7 mouse cellular contexts compared by ENCODE assay signal in genomic region chr10:83005003-83005402, GRCm38 (mm10). TPM values are rescaled to one million over a fixed set of nuclear protein-coding genes. Genes with fewer than 3 reads are reported as not detected.
DNase-seq lines count a peak whose midpoint lies in the region; ATAC-seq and TF ChIP-seq lines count a peak whose summit lies in the region.

No protein-coding gene starts in this region.

- H3K4me3 ChIP-seq in lung, embryonic 14.5 days (ENCODE audit: low read depth, low read length), result no peak overlapping the region
- no peak overlapping the region for H3K4me3 ChIP-seq in heart, embryonic 13.5 days

- H3K4me1 ChIP-seq in lung, embryonic 14.5 days (ENCODE audit: insufficient read depth), result peaks cover 2% of the 10 kb centered on the region; the same call in 1 of the 2 replicates
- H3K4me1 ChIP-seq in heart, embryonic 13.5 days, result peaks cover 56% of the 10 kb centered on the region

- H3K27ac ChIP-seq in lung, embryonic 14.5 days (ENCODE audit: low read depth), result no peak overlapping the region
- H3K27ac ChIP-seq in heart, embryonic 13.5 days (replicated peaks), result peak overlapping the region; percentile 51; the same call in 1 of the 2 replicates

- H3K27me3 ChIP-seq in lung, embryonic 14.5 days (ENCODE audit: insufficient read depth, low read length), result no peaks in the 10 kb centered on the region
- 0 out of 2 replicates have a peak, but pooled peaks cover 3% of the 10 kb centered on the region for H3K27me3 ChIP-seq in heart, embryonic 13.5 days (replicated peaks)

- no peak overlapping the region for H3K9ac ChIP-seq in lung, embryonic 14.5 days
- H3K9ac ChIP-seq in heart, embryonic 13.5 days, result peak overlapping the region; percentile 20; the same call in 1 of the 2 replicates

- peak; percentile 39 for DNase-seq in lung, embryonic 14.5 days
- no peak for DNase-seq in lung, adult 18-20 months
- DNase-seq in MEL-GATA-1-ER (ENCODE audit: extremely low read depth, low read depth), result peak; percentile 77
- no peak for DNase-seq in embryo, embryonic 10 days (ENCODE audit: low spot score)
- DNase-seq in retina, embryonic 14.5 days (ENCODE audit: low spot score), result no peak

- no peaks in the 10 kb centered on the region for H3K36me3 ChIP-seq in lung, embryonic 14.5 days (ENCODE audit: insufficient read depth)
- peaks cover 9% of the 10 kb centered on the region; the same call in 1 of the 2 replicates for H3K36me3 ChIP-seq in heart, embryonic 13.5 days

- TF ChIP-seq CTCF in lung, embryonic 14.5 days (IDR thresholded peaks at IDR 0.05; ENCODE audit: low read depth), result no peak

- WGBS in lung, embryonic 14.5 days, result 58% methylated on average over 4 of the region's 4 CpGs
- whole genome bisulfite sequencing in heart, embryonic 13.5 days, result 49% methylated on average over 4 of the region's 4 CpGs

- H3K4me2 ChIP-seq in lung, embryonic 14.5 days, result no peak overlapping the region
- peak overlapping the region; percentile 44 for H3K4me2 ChIP-seq in heart, embryonic 13.5 days

- no peaks in the 10 kb centered on the region for H3K9me3 ChIP-seq in lung, embryonic 14.5 days (ENCODE audit: low read depth, low read length)
- H3K9me3 ChIP-seq in heart, embryonic 13.5 days, result peaks cover 3% of the 10 kb centered on the region; the same call in 1 of the 2 replicates

- ATAC-seq in lung, embryonic 14.5 days (ENCODE audit: insufficient read depth), result peak; percentile 30; the same call in 1 of the 2 replicates
- no peak for ATAC-seq in heart, embryonic 13.5 days (ENCODE audit: extremely low read depth, insufficient number of reproducible peaks, low FRiP score, low TSS enrichment)
- ATAC-seq in megakaryocyte progenitor cell, adult 5-6 weeks (replicated peaks; ENCODE audit: poor library complexity), result peak; percentile 48

RNA-seq across cellular contexts. Expression of gene Chst11, which starts 19.7 kb away (rescaled TPM):
- polyA plus RNA-seq in lung, embryonic 14.5 days (2014; fragmentation: Nextera tagmentation; extraction: Ambion mirVana), result 2.3 and 2.6 TPM in 2 replicates
- polyA plus RNA-seq in heart, embryonic 13.5 days (2015; fragmentation: Nextera tagmentation; extraction: Ambion mirVana), result 2.4 TPM in 2 replicates
- total RNA-seq in megakaryocyte progenitor cell, adult 5-6 weeks (2015), result 19.2 and 20.0 TPM in 2 replicates
- total RNA-seq in megakaryocyte progenitor cell, adult 5-6 weeks (2017), result 20.4 and 22.2 TPM in 2 replicates

Comparison
In these comparisons a context has a peak if more than half of its experiments do, and no peak if none do; other contexts are left out.
1. DNase-seq: peak in lung, embryonic 14.5 days (single experiment) and MEL-GATA-1-ER (single experiment); none in lung, adult 18-20 months (0 of 2), embryo, embryonic 10 days (single experiment) and retina, embryonic 14.5 days (single experiment).